Mouse (Mus musculus) E14TG2a.4 (cell line): ENCODE results near the gene Tmem132b.

Experiments used
- H3K27me3 ChIP-seq: 2 replicates; pipeline ENCODE4 v1.6.1; 2014; ENCODE audit warnings: low read length, control low read depth; ENCODE audit not compliant: insufficient read depth
- H3K36me3 ChIP-seq: 2 replicates; pipeline ENCODE4 v1.6.1; 2014; ENCODE audit warnings: low read length, control low read depth; ENCODE audit not compliant: insufficient read depth
- H3K4me1 ChIP-seq: replicated peaks from 2 replicates; pipeline ENCODE4 v1.6.1; 2014; ENCODE audit warnings: low read depth, low read length, control low read depth
- H3K4me3 ChIP-seq: replicated peaks from 2 replicates; pipeline ENCODE4 v1.5.1; 2014; ENCODE audit warnings: mild to moderate bottlenecking, low read length
- H3K9me3 ChIP-seq: 2 replicates; pipeline ENCODE4 v1.6.1; 2014; ENCODE audit warnings: low read length, control low read depth
- CTCF ChIP-seq: conservative IDR thresholded peaks from 2 replicates; pipeline ENCODE4 v1.5.1; 2014; ENCODE audit warnings: low read length
- NANOG ChIP-seq: IDR thresholded peaks from 2 replicates; pipeline ENCODE4 v1.6.1; 2014; ENCODE audit warnings: borderline replicate concordance, low read length, mixed read lengths
- POU5F1 ChIP-seq: IDR thresholded peaks from 2 replicates; pipeline ENCODE4 v1.6.1; 2014; ENCODE audit warnings: low read length, borderline replicate concordance

The Tmem132b gene

GRCm38 (mm10) chr5:125685681-125686331 is 154.2 kb downstream of the Tmem132b start:
- Histone ChIP-seq H3K4me3 (no peak overlapping the region), H3K36me3 (no peaks in the 10 kb centered on the region), H3K27me3 (no peaks in the 10 kb centered on the region), H3K9me3 (no peaks in the 10 kb centered on the region), H3K4me1 (peaks cover 9% of the 10 kb centered on the region)
- TF ChIP-seq POU5F1 (no peak), NANOG (no peak), CTCF (no peak)

DNA sequence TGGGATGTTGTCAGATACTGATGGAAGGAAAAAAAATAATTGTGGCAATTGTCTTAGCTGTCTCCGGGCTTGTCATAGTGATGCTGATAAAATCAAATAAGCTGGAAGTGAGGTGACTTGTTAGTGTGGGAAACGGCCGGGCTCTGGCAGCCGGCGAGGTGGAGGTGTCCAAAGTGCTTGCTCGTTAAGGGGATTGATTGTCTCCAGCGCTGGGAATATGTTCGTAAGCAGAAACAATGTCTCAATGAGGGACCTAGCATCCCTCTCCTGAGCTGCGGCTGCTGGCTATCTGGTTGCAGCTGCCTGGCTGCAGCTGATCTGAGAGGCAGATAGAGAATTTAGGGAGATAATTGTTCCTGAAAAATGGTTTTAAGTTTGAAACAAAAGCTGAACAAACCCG is 161.0 kb downstream of the Tmem132b start:
- no peaks in the 10 kb centered on the region for H3K27me3 ChIP-seq
- no peak overlapping the region for H3K4me3 ChIP-seq
- no peaks in the 10 kb centered on the region for H3K36me3 ChIP-seq
- H3K4me1 ChIP-seq: no peaks in the 10 kb centered on the region
- no peak for TF ChIP-seq NANOG
- TF ChIP-seq CTCF: no peak
- TF ChIP-seq POU5F1: no peak
- no peaks in the 10 kb centered on the region for H3K9me3 ChIP-seq

DNA sequence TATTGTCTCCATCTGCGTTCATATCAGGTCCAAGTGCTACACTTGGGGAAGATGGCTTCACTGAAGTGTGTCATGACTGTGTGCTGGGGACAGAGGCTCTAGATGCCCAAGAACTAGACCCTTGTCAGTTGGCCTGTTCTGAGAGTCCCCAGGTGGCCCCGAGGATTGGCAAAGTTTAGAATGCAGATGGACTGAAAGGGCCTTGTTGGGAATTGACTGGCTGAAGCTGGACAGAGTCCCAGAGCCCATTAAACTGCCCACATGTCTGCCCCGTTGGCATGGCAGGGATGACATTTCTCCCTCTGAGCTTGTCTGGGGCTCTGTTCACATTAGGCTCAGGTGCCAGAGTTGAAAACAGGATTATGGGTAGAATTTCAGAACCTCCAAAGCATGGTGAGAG is 167.8 kb downstream of the Tmem132b start:
- Histone ChIP-seq H3K36me3 (no peaks in the 10 kb centered on the region), H3K4me3 (no peak overlapping the region), H3K27me3 (peaks cover 6% of the 10 kb centered on the region; the same call in 1 of the 2 replicates), H3K4me1 (no peaks in the 10 kb centered on the region), H3K9me3 (no peaks in the 10 kb centered on the region)
- TF ChIP-seq CTCF: no peak
- TF ChIP-seq NANOG: no peak
- TF ChIP-seq POU5F1: no peak

GRCm38 (mm10) chr5:125700234-125700633 is 168.7 kb downstream of the Tmem132b start:
- H3K9me3 ChIP-seq: no peaks in the 10 kb centered on the region
- peaks cover 9% of the 10 kb centered on the region; the same call in 1 of the 2 replicates for H3K27me3 ChIP-seq
- no peak overlapping the region for H3K4me3 ChIP-seq
- H3K36me3 ChIP-seq: no peaks in the 10 kb centered on the region
- no peaks in the 10 kb centered on the region for H3K4me1 ChIP-seq
- TF ChIP-seq NANOG: no peak

DNA sequence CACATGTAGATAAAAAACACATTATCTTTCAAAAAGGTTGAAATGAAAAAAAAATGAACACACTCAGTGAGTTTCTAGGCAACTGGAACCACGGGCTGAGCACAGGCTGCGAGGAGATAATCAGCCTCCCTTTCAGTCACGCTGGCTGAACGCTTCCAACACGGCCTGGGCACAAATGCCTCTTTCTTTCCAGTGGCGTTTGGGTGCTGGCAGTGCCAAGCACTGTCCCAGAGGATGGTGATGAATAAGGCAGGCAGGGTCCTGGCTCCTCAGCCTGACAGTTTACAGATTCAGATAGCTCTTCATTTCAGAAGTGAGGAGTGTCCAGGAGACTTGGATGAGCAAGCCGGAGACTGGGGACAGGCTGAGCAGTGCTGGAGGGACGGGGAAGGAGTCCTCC is 173.8 kb downstream of the Tmem132b start:
- no peaks in the 10 kb centered on the region for H3K36me3 ChIP-seq
- H3K4me1 ChIP-seq: no peaks in the 10 kb centered on the region
- no peak overlapping the region for H3K4me3 ChIP-seq
- no peak for TF ChIP-seq CTCF
- TF ChIP-seq NANOG: no peak
- TF ChIP-seq POU5F1: no peak
- no peaks in the 10 kb centered on the region for H3K9me3 ChIP-seq
- peaks cover 9% of the 10 kb centered on the region; the same call in 1 of the 2 replicates for H3K27me3 ChIP-seq

DNA sequence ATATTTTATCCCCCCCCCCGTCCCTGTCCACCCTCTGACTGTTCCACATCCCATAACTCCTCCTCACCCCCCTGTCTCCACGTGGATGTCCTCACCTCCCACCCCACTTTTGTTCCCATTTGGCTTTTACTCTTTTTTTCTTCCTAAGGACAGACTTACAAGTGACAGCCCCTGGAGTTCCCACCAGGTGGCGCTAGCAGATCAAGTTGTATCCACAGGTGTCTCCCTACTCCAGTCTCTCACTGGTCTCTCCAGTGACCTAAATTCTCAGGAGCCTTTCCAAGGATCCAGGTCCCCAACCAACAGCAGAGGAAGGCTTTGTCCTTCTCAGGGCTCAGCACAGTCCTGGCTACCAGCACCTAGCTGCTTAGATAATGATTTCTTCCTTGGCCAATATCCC is 177.6 kb downstream of the Tmem132b start:
- Histone ChIP-seq H3K4me1 (peaks cover 5% of the 10 kb centered on the region), H3K27me3 (0 out of 2 replicates have a peak, but pooled peaks cover 3% of the 10 kb centered on the region), H3K9me3 (no peaks in the 10 kb centered on the region), H3K36me3 (no peaks in the 10 kb centered on the region), H3K4me3 (no peak overlapping the region)
- TF ChIP-seq NANOG (no peak), CTCF (peak; percentile 68)

DNA sequence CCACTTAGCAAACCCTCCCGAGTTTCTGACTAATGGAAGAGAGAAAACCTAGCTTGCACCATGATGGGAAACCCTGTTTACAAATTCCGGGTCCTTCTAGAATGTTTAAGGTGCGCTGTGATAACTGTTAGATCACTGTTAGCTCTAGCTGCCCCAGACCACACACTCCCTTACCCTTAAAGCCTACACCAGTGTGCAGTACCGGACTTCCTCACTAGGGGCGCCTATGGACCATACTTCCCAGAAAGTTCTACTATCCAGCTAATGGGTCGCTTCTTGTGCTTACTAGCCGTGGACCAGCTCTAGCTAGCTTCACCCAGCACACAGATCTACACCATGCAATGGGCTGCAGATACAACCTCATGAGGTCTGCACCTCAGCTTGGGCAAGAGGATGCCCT is 195.2 kb downstream of the Tmem132b start:
- H3K36me3 ChIP-seq: no peaks in the 10 kb centered on the region
- no peaks in the 10 kb centered on the region for H3K27me3 ChIP-seq
- TF ChIP-seq CTCF (peak; percentile 76), NANOG (no peak), POU5F1 (no peak)
- no peak overlapping the region for H3K4me3 ChIP-seq
- no peaks in the 10 kb centered on the region for H3K4me1 ChIP-seq
- H3K9me3 ChIP-seq: peaks cover 5% of the 10 kb centered on the region; the same call in 1 of the 2 replicates

- H3K4me1 ChIP-seq: no peaks in the 10 kb centered on the region
- no peak overlapping the region for H3K4me3 ChIP-seq
- no peaks in the 10 kb centered on the region for H3K27me3 ChIP-seq
- H3K36me3 ChIP-seq: no peaks in the 10 kb centered on the region
- peaks cover 5% of the 10 kb centered on the region; the same call in 1 of the 2 replicates for H3K9me3 ChIP-seq
- TF ChIP-seq POU5F1: no peak
- TF ChIP-seq CTCF: peak; percentile 17
- no peak for TF ChIP-seq NANOG
These were observed 195.9 kb downstream of the Tmem132b start for GRCm38 (mm10) chr5:125727436-125727835.

- Histone ChIP-seq H3K36me3 (no peaks in the 10 kb centered on the region), H3K4me3 (no peak overlapping the region), H3K27me3 (no peaks in the 10 kb centered on the region), H3K9me3 (peaks cover 5% of the 10 kb centered on the region; the same call in 1 of the 2 replicates), H3K4me1 (no peaks in the 10 kb centered on the region)
- TF ChIP-seq CTCF: no peak
- TF ChIP-seq POU5F1: no peak
- no peak for TF ChIP-seq NANOG
These were observed 196.4 kb downstream of the Tmem132b start for GRCm38 (mm10) chr5:125727936-125728335.

- Histone ChIP-seq H3K4me3 (no peak overlapping the region), H3K36me3 (no peaks in the 10 kb centered on the region), H3K9me3 (peaks cover 5% of the 10 kb centered on the region; the same call in 1 of the 2 replicates), H3K4me1 (no peaks in the 10 kb centered on the region), H3K27me3 (no peaks in the 10 kb centered on the region)
- TF ChIP-seq CTCF: no peak
- TF ChIP-seq NANOG: no peak
These were observed 196.9 kb downstream of the Tmem132b start for GRCm38 (mm10) chr5:125728521-125728920.
